Mouse (Mus musculus) olfactory bulb, adult 2 months (tissue): ENCODE results near the gene Nxph4.

Experiments
- CTCF ChIP-seq: fragments of 200-500 bp; IDR thresholded peaks from 2 replicates; pipeline ENCODE4 v1.5.1; 2012; ENCODE audit warnings: low read depth, mild to moderate bottlenecking, low read length, moderate library complexity; ENCODE audit not compliant: insufficient read depth
- POLR2A ChIP-seq: fragments of 200-500 bp; IDR thresholded peaks from 2 replicates; pipeline ENCODE4 v1.6.1; 2012; ENCODE audit warnings: mild to moderate bottlenecking, low read depth, low read length, moderate library complexity; ENCODE audit not compliant: insufficient read depth

- TF ChIP-seq CTCF (0 out of 2 replicates have a peak, but pooled peaks have one; percentile 34), POLR2A (no peak)
These were observed 23.0 kb upstream of the Nxph4 start for GRCm38 (mm10) chr10:127557397-127557796.
